Mouse (Mus musculus) bone marrow macrophage, adult 2 months (primary cell): ENCODE measurements around the gene Acot4. TPM values are rescaled to one million over a fixed set of nuclear protein-coding genes. Genes with fewer than 3 reads are reported as not detected.
A peak's percentile ranks its signal among the peaks of the same experiment; 100 is the strongest.
"Not testable (repeated sequence)": the region's sequence is repeated elsewhere in the genome, so short reads cannot be mapped to it uniquely, and the experiment has no call there.

ENCODE experiments used
- H3K27ac ChIP-seq: 2 replicates; pipeline ENCODE4 v1.5.1; 2012; ENCODE audit warnings: low read depth, low read length; ENCODE audit not compliant: insufficient read depth
- H3K4me1 ChIP-seq: 2 replicates; pipeline ENCODE4 v1.6.1; 2012; ENCODE audit warnings: low read length; ENCODE audit not compliant: control insufficient read depth, insufficient read depth
- H3K4me3 ChIP-seq: 2 replicates; pipeline ENCODE4 v1.5.1; 2012; ENCODE audit warnings: mild to moderate bottlenecking, low read length, moderate library complexity; ENCODE audit not compliant: insufficient read depth
- CTCF ChIP-seq: IDR thresholded peaks from 2 replicates; pipeline ENCODE4 v1.5.1; 2012; ENCODE audit warnings: low read depth, mild to moderate bottlenecking, low read length, moderate library complexity
- POLR2A ChIP-seq: IDR thresholded peaks from 2 replicates; pipeline ENCODE4 v1.6.1; 2012; ENCODE audit warnings: mild to moderate bottlenecking, low read depth, low read length, borderline replicate concordance
- polyA plus RNA-seq: library from polyadenylated mRNA; stranded (reverse); fragments of >200 nt; gene quantifications from 2 replicates; pipeline ENCODE4 v1.2.4, GENCODE M21; 2012; ENCODE audit not compliant: missing spikeins, insufficient read depth, insufficient read length

Acot4 gene
- 0.09 and 0.36 TPM in 2 replicates for polyA plus RNA-seq

GRCm38 (mm10) chr12:84038241-84038640 lies at the start of gene Acot4:
Gene Acot4 (plus strand): TSS chr12:84038379.
- H3K4me1 ChIP-seq, result not testable (repeated sequence)
- H3K4me3 ChIP-seq, result peak within 1 kb of the TSS; percentile 55

DNA sequence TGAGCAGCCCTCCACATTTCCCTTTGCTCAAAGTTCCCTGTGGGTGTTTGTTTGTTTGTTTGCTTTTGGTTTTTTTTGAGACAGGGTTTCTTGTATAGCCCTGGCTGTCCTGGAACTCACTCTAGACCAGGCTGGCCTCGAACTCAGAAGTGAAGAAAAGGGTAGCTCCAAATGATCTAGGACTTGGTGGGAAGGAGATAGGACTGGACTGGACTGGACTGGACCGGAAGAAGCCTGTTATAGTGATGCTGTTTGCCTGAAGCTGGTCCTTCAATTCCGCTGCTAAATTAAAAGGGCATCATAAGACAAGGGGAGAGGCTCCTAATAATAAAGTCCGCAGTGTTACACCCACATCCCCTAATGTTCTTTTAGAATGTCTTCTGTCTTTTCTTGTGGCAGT lies 49.7 kb upstream of the Acot4 start:
- no peak overlapping the region for H3K27ac ChIP-seq
- H3K4me3 ChIP-seq, result peak overlapping the region; percentile 63
- TF ChIP-seq POLR2A (no peak), CTCF (no peak)
- peaks cover 9% of the 10 kb centered on the region for H3K4me1 ChIP-seq

More at GRCm38 (mm10) chr12:84038241-84038640, at the start of gene Acot4:
- H3K27ac ChIP-seq, result not testable (repeated sequence)

GRCm38 (mm10) chr12:83989378-83989777 lies 48.8 kb upstream of the Acot4 start:
- Histone ChIP-seq H3K4me3 (no peak overlapping the region), H3K27ac (no peak overlapping the region), H3K4me1 (peaks cover 9% of the 10 kb centered on the region)
- TF ChIP-seq POLR2A (no peak), CTCF (no peak)

GRCm38 (mm10) chr12:83997221-83997620 lies 41.0 kb upstream of the Acot4 start:
- TF ChIP-seq CTCF, result no peak
- no peak for TF ChIP-seq POLR2A
- H3K4me3 ChIP-seq, result no peak overlapping the region
- H3K4me1 ChIP-seq, result peaks cover 8% of the 10 kb centered on the region
- H3K27ac ChIP-seq, result no peak overlapping the region

DNA sequence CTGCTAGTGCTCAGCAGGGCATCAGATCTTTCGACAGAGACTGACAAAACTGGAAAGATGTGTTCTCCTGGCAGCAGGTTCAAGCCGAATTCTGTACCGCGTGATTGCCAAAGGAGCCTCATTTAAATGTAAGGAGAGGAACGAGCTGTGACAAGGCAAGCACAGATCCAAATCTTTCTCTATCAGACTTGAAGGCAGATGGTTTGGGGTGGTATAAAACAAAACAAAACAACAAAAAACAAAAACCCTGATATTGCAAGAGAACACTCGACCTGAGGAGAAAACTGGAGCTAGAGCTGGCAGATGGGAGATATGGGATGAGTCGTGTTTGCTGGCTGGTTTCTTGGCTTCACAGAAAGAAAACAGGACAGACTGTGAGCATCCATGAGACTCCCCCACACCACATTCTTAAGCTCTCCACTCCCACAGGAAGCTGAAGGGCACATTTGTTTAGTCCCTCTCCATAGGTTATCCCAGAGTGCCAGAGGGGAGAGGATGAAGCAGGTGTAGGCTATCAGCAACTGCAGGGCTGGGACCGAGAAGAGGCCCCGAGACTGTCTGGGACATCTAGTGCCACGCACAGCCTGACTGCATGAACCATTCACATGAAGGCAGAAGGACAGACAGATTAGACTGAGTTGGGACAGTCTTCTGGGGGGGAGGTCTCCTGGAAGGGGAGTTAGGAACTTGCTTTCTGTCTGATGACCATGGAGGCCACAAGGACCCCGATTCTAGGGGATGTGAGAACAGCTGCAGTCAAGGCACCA lies 39.7 kb upstream of the Acot4 start:
- no peak overlapping the region for H3K27ac ChIP-seq
- no peak overlapping the region for H3K4me3 ChIP-seq
- H3K4me1 ChIP-seq, result peaks cover 11% of the 10 kb centered on the region
- no peak for TF ChIP-seq POLR2A
- no peak for TF ChIP-seq CTCF

GRCm38 (mm10) chr12:83999237-83999636 lies 38.9 kb upstream of the Acot4 start:
- H3K4me3 ChIP-seq, H3K27ac ChIP-seq: not testable (repeated sequence)
- H3K4me1 ChIP-seq, result peaks cover 15% of the 10 kb centered on the region

GRCm38 (mm10) chr12:84000418-84000817 lies 37.8 kb upstream of the Acot4 start:
- no peak overlapping the region for H3K4me3 ChIP-seq
- H3K4me1 ChIP-seq, result peaks cover 21% of the 10 kb centered on the region
- TF ChIP-seq POLR2A, result no peak
- no peak overlapping the region for H3K27ac ChIP-seq

DNA sequence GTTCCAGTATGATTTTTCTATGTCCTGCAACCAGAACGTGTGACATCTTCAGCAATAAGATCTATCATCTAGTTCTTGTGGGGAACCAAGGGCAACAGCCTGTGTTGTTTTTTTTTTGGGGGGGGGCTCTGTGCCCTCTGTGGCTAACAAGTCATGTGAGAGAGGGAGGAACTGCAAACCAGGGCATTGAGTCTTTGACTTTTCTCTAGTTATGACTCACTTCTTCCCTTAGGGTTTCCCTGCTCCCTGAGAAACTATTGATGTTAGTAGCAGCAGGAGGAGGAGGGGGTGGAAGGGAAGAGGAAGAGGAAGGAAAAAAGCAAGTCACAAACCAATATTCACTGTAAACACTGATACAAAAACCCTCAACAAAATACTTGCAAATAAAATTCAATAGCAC lies 34.3 kb upstream of the Acot4 start:
- Histone ChIP-seq H3K27ac (peak overlapping the region; percentile 88), H3K4me3 (no peak overlapping the region), H3K4me1 (peaks cover 19% of the 10 kb centered on the region)
- TF ChIP-seq POLR2A (no peak), CTCF (no peak)

GRCm38 (mm10) chr12:84008251-84008650 lies 29.9 kb upstream of the Acot4 start:
- Histone ChIP-seq H3K4me3 (no peak overlapping the region), H3K4me1 (peaks cover 27% of the 10 kb centered on the region), H3K27ac (no peak overlapping the region)
- TF ChIP-seq CTCF (no peak), POLR2A (no peak)

GRCm38 (mm10) chr12:84008729-84009128 lies 29.4 kb upstream of the Acot4 start:
- TF ChIP-seq POLR2A (no peak), CTCF (no peak)
- Histone ChIP-seq H3K4me1 (peaks cover 24% of the 10 kb centered on the region), H3K27ac (no peak overlapping the region), H3K4me3 (peak overlapping the region; percentile 65; the same call in 1 of the 2 replicates)

DNA sequence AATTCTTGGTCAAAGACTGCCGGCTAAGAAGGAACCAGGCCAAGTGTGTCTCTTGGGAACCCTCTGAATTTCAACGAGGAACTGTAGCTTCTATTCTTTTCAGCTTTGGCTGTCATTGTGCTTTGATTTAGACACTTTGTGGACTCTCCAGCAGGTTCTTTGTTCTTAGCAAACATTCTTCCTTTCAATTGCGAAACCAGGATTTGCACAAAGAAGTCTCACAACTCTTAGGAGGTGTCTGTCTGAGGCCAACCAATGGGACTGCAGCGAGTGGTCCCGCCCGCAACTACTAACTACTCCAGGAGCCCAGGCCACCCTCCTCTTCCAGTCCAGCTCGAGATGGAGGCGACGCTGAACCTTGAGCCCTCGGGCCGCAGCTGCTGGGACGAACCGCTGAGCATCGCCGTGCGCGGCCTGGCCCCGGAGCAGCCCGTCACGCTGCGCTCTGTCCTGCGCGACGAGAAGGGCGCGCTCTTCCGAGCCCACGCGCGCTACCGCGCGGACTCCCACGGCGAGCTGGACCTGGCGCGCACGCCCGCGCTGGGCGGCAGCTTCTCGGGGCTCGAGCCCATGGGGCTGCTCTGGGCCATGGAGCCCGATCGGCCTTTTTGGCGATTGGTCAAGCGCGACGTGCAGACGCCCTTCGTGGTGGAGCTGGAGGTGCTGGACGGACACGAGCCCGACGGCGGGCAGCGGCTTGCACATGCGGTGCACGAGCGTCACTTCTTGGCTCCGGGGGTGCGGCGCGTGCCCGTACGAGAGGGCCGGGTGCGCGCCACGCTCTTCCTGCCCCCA lies 28.8 kb upstream of the Acot4 start, which contains the start of gene Acot1:
Gene Acot1, plus strand, starts transcription at position 320 of the 795 bp plus-strand sequence.
- Histone ChIP-seq H3K4me1 (peaks cover 20% of the 10 kb centered on the region), H3K4me3 (peak within 1 kb of the TSS; percentile 65)
- not testable (repeated sequence) for H3K27ac ChIP-seq
